Mouse (Mus musculus): ENCODE results near the gene Wwc2.

GRCm38 (mm10) chr8:47920575-47921144, 70.1 kb downstream of the Wwc2 start:
- TF ChIP-seq GATA1 (IDR thresholded peaks at IDR 0.05; ENCODE audit: borderline replicate concordance, low read length) (no peak), FLI1 (IDR thresholded peaks at IDR 0.05; ENCODE audit: low read length) (no peak)
